Mouse (Mus musculus) cerebellum, adult 9-11 months (tissue): ENCODE results near the gene Poln.
A peak's percentile ranks its signal among the peaks of the same experiment; 100 is the strongest.

ENCODE experiments used
- DNase-seq: peaks from one replicate; pipeline ENCODE4 v3.0.0; 2022

Poln gene

GRCm38 (mm10) chr5:34185791-34186190, 16.5 kb upstream of the Poln start:
- DNase-seq: no peak

- peak; percentile 40 for DNase-seq
These were observed 15.9 kb upstream of the Poln start for GRCm38 (mm10) chr5:34185051-34185580.

- DNase-seq: peak; percentile 34
These were observed 14.7 kb upstream of the Poln start for GRCm38 (mm10) chr5:34183976-34184375.

GRCm38 (mm10) chr5:34183156-34183880, 14.1 kb upstream of the Poln start:
- peak; percentile 49 for DNase-seq

- DNase-seq: peak; percentile 43
These were observed 13.2 kb upstream of the Poln start for GRCm38 (mm10) chr5:34182486-34182885.

GRCm38 (mm10) chr5:34177821-34178220, 8.6 kb upstream of the Poln start:
- DNase-seq: peak; percentile 28

- DNase-seq: peak; percentile 73
These were observed 7.8 kb upstream of the Poln start for GRCm38 (mm10) chr5:34177091-34177490.

GRCm38 (mm10) chr5:34176691-34177090, 7.4 kb upstream of the Poln start:
- DNase-seq: peak; percentile 70

GRCm38 (mm10) chr5:34175403-34175694, 6.1 kb upstream of the Poln start:
- peak; percentile 70 for DNase-seq

GRCm38 (mm10) chr5:34174550-34175402, 5.5 kb upstream of the Poln start:
- DNase-seq: peak; percentile 61

- DNase-seq: peak; percentile 50
These were observed 4.8 kb upstream of the Poln start for GRCm38 (mm10) chr5:34174021-34174420.

- peak; percentile 52 for DNase-seq
These were observed 1.5 kb upstream of the Poln start for GRCm38 (mm10) chr5:34170726-34171125.

GRCm38 (mm10) chr5:34169954-34170353, 706 bp upstream of the Poln start:
- DNase-seq: no peak

- DNase-seq: no peak
These were observed 1.4 kb downstream of the Poln start for GRCm38 (mm10) chr5:34167857-34168256.

- DNase-seq: no peak
These were observed 3.5 kb downstream of the Poln start for GRCm38 (mm10) chr5:34165793-34166192.

GRCm38 (mm10) chr5:34148476-34148875, 20.8 kb downstream of the Poln start:
- DNase-seq: no peak

- DNase-seq: no peak
These were observed 21.7 kb downstream of the Poln start for GRCm38 (mm10) chr5:34147554-34147953.

- DNase-seq: peak; percentile 32
These were observed 29.5 kb downstream of the Poln start for GRCm38 (mm10) chr5:34139751-34140150.

- no peak for DNase-seq
These were observed 36.5 kb downstream of the Poln start for GRCm38 (mm10) chr5:34132731-34133130.

GRCm38 (mm10) chr5:34124131-34124530, 45.1 kb downstream of the Poln start:
- DNase-seq: no peak

GRCm38 (mm10) chr5:34119121-34119856, 50.0 kb downstream of the Poln start:
- peak; percentile 73 for DNase-seq

GRCm38 (mm10) chr5:34105681-34106080, 63.6 kb downstream of the Poln start:
- no peak for DNase-seq

- DNase-seq: peak; percentile 48
These were observed 71.9 kb downstream of the Poln start for GRCm38 (mm10) chr5:34097333-34097732.
